Mouse (Mus musculus): Measurements from ENCODE around the gene Gm9117. TPM values are rescaled to one million over a fixed set of nuclear protein-coding genes. Genes with fewer than 3 reads are reported as not detected.
"Not testable (repeated sequence)": the region's sequence is repeated elsewhere in the genome, so short reads cannot be mapped to it uniquely, and the experiment has no call there.

Gm9117 gene
- not detected in 2 replicates for polyA plus RNA-seq (2015; fragmentation: Nextera tagmentation; extraction: Ambion mirVana)

DNA sequence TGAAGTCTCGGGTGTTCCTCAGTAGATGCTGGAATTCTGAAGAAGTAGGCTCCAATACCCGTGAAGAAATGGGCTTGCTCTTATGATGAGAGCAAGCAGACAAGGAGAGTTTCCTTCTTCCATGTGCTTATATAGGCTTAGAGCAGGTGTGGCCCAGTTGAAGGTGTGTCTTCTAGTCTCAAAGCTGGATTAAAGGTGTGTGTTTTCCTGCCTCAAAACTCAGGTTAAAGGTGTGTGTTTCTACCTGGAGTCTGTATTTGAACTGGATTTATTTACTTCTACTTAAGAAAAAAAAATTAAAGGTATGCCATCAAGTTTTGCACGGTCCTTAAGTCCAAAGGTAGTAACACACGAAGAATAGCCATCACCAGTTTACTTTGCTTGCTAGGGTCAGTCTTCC, at the start of gene Gm9117:
TSS of gene Gm9117 (minus strand) at position 101 of the 400 bp plus-strand sequence.
- H3K4me1 ChIP-seq; H3K9ac ChIP-seq (replicated peaks); H3K4me3 ChIP-seq; H3K36me3 ChIP-seq; H3K4me2 ChIP-seq (replicated peaks); H3K27ac ChIP-seq (replicated peaks); H3K27me3 ChIP-seq; ATAC-seq (replicated peaks); H3K9me3 ChIP-seq: not testable (repeated sequence)
- 83% methylated on average over 4 of the region's 4 CpGs for WGBS

DNA sequence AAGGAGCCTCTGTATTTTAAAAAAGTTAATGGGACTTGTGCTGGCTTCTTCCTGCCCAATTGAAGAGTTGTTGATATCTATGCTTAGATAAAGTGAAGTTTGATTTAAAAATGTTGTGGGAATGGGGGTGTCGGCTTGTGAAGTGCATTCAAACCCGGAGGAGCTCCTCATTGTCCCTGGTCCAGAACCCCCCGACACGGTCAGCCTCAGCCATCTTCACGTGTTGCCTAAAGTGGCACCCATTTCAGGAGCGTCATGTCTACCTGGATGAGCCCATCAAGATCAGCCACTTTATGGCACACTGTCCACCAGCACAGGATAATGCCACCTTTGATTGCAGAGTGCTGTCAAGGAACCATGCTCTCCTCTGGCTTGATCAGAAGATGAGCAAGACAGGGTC, 25.6 kb upstream of the Gm9117 start:
- not testable (repeated sequence) for H3K4me1 ChIP-seq; H3K27me3 ChIP-seq; H3K9ac ChIP-seq (replicated peaks); ATAC-seq (replicated peaks); H3K9me3 ChIP-seq; H3K27ac ChIP-seq (replicated peaks); H3K4me3 ChIP-seq; H3K36me3 ChIP-seq; H3K4me2 ChIP-seq (replicated peaks)
- WGBS = 84% methylated on average over 6 of the region's 6 CpGs

DNA sequence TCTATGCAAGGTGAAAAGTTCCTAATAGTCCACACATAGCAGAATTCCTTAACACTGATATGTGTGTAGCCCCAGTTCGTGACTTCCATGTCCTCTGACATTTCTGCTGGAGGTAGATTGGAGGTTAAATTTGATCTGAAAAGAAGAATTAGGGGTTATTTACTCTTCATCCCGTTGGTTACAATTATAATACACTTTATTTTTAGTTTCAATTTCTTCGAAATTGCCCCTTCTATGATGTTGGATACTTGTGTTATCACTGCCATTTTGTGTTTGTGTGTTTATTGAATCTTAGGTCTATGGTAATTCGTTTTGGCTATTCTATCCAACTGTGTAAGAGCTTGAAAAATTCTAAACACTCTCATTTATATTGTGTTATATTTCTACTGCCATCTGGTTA, 17.9 kb upstream of the Gm9117 start, which contains the start of gene Tdpoz5:
TSS of gene Tdpoz5 (minus strand) at position 101 of the 400 bp plus-strand sequence.
- not testable (repeated sequence) for H3K36me3 ChIP-seq; ATAC-seq (replicated peaks); H3K27me3 ChIP-seq; H3K27ac ChIP-seq (replicated peaks); H3K4me1 ChIP-seq; H3K4me2 ChIP-seq (replicated peaks); H3K9me3 ChIP-seq; H3K9ac ChIP-seq (replicated peaks); H3K4me3 ChIP-seq
- WGBS = 82% methylated on average over 3 of the region's 4 CpGs

DNA sequence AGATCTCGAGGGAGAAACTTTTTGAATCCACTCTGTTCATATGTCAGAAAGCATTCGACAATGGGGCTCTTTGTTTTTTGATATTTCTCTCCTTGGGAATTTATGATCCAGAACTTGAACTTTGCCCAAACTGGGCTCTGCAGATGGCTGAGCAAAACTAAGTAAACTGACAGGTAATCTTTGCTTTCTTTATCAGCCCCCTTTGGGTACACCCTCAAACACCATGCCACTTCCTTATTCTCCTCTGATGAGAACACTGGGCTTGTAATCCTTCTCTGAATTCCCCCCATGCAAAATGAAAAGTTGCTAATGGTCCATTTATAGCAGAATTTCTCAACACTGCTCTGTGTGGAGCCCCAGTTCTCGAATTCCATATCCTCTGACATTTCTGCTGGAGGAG, 5.0 kb downstream of the Gm9117 start:
- H3K27ac ChIP-seq (replicated peaks); H3K27me3 ChIP-seq; H3K9ac ChIP-seq (replicated peaks); ATAC-seq (replicated peaks); H3K4me2 ChIP-seq (replicated peaks); H3K4me3 ChIP-seq; H3K4me1 ChIP-seq; H3K9me3 ChIP-seq; H3K36me3 ChIP-seq: not testable (repeated sequence)
- WGBS = 56% methylated on average over 1 of the region's 3 CpGs

Other genes with a start within 250 kb of the Gm9117 start
- gene Gm5773, start 170.5 kb downstream of the Gm9117 start, polyA plus RNA-seq (2015; fragmentation: Nextera tagmentation; extraction: Ambion mirVana) = not detected in 2 replicates
- gene Tdpoz4, start 147.1 kb downstream of the Gm9117 start, polyA plus RNA-seq (2015; fragmentation: Nextera tagmentation; extraction: Ambion mirVana) = not detected in 2 replicates
- not detected in 2 replicates for gene Tdpoz3, start 117.5 kb downstream of the Gm9117 start, polyA plus RNA-seq (2015; fragmentation: Nextera tagmentation; extraction: Ambion mirVana)
- not detected in 2 replicates for gene Tdpoz5, start 17.8 kb upstream of the Gm9117 start, polyA plus RNA-seq (2015; fragmentation: Nextera tagmentation; extraction: Ambion mirVana)
- gene Gm9125, start 111.3 kb upstream of the Gm9117 start, polyA plus RNA-seq (2015; fragmentation: Nextera tagmentation; extraction: Ambion mirVana) = not detected in 2 replicates
- not detected in 2 replicates for gene Gm10697, start 129.1 kb upstream of the Gm9117 start, polyA plus RNA-seq (2015; fragmentation: Nextera tagmentation; extraction: Ambion mirVana)
- not detected in 2 replicates for gene Gm10696, start 234.7 kb upstream of the Gm9117 start, polyA plus RNA-seq (2015; fragmentation: Nextera tagmentation; extraction: Ambion mirVana)

Measured in forebrain, embryonic 15.5 days (tissue).